Mouse (Mus musculus) midbrain, embryonic 10.5 days (tissue): ENCODE results near the gene Mical1. TPM values are rescaled to one million over a fixed set of nuclear protein-coding genes. Genes with fewer than 3 reads are reported as not detected.
"Not testable (repeated sequence)": the region's sequence is repeated elsewhere in the genome, so short reads cannot be mapped to it uniquely, and the experiment has no call there.

Source experiments
- DNase-seq: peaks from one replicate; pipeline ENCODE4 v3.0.0-alpha.2; 2017; ENCODE audit warnings: low spot score
- H3K27ac ChIP-seq: fragments of 300-500 bp; sonication (generic); replicated peaks from 2 replicates; pipeline ENCODE4 v1.5.1; 2016; ENCODE audit warnings: mild to moderate bottlenecking
- H3K27me3 ChIP-seq: fragments of 300-500 bp; sonication (generic); 2 replicates; pipeline ENCODE4 v1.6.1; 2016; ENCODE audit warnings: low read depth, mild to moderate bottlenecking; ENCODE audit not compliant: poor library complexity, severe bottlenecking
- H3K36me3 ChIP-seq: fragments of 300-500 bp; sonication (generic); 2 replicates; pipeline ENCODE4 v1.6.1; 2016; ENCODE audit warnings: mild to moderate bottlenecking, moderate library complexity
- H3K4me1 ChIP-seq: fragments of 300-500 bp; sonication (generic); 2 replicates; pipeline ENCODE4 v1.6.1; 2016
- H3K4me3 ChIP-seq: fragments of 300-500 bp; sonication (generic); 2 replicates; pipeline ENCODE4 v1.5.1; 2016; ENCODE audit warnings: mild to moderate bottlenecking, moderate library complexity
- H3K9me3 ChIP-seq: fragments of 300-500 bp; sonication (generic); replicated peaks from 2 replicates; pipeline ENCODE4 v1.6.1; 2016; ENCODE audit warnings: mild to moderate bottlenecking
- WGBS: fragments of 180-500 bp; shearing (Covaris S2); methylation state at CpG from one replicate; pipeline ENCODE4 v1.1.7; 2016; 5-methylcytosine and 5-hydroxymethylcytosine counted together
- polyA plus RNA-seq: library from polyadenylated mRNA; unstranded; fragments of >200 nt; fragmentation: Nextera tagmentation; extraction: Ambion mirVana; gene quantifications from 2 replicates; pipeline ENCODE4 v1.2.1, GENCODE M21; 2016

Gene Mical1
- polyA plus RNA-seq, 1 experiment from 2014 or later, result 49.1 TPM

DNA sequence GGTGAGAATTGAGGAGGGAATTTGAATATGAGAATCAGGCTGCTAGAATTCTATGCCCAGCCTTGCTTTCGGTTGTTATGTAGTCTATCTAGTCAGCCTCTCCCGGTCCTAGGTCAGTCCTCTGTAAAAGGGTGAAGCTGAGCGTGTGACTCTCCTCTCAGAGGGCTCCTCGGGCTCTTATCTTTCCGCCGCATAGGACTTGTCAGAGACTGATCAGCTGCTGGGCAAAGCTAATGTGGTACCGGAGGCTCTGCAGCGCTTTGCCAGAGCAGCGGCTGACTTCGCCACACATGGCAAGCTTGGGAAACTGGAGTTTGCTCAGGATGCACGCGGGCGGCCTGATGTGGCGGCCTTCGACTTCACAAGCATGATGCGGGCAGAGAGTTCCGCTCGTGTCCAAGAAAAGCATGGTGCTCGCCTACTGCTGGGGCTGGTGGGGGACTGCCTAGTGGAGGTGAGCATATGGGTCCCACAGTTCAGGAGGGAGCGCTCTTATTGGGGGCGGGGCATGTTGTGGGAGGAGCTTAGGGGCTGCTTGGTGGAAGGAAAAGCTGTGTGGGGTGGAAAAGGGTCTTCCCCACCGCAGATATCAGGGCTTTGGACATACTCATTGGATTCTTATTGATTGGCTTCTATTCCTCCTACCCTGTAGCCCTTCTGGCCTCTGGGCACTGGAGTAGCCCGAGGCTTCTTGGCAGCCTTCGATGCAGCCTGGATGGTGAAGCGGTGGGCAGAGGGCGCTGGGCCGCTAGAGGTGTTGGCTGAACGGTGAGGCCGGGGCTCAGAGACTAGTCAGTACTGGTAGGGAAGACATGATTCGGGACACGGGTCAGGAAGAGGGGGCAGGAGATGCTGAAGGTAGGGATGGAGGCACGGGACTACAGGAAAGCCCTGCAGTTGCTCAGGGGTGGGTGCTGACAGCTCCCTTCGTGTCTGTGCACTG, 5.1 kb downstream of the Mical1 start:
- 74% methylated on average over 33 of the region's 33 CpGs for WGBS
- H3K36me3 ChIP-seq, result peaks cover 82% of the 10 kb centered on the region

DNA sequence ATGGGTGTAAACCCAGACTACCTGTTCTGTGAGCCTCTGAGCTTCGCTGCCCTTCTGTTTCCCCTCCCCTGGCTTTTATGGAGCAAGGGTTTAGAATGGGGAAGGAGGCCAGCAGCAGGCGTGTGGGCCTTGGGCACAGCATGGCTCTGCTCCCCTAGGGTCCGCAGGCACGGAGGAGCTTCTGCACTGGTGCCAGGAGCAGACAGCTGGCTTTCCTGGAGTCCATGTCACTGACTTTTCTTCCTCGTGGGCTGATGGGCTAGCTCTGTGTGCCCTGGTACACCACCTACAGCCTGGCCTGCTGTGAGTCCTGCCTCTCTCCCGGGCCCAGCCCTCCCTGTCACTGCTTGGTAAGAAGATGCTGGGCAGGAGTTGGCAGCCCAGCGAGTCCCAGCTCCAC, 6.3 kb downstream of the Mical1 start:
- no peak for DNase-seq
- Histone ChIP-seq H3K4me3 (no peak overlapping the region), H3K27me3 (no peaks in the 10 kb centered on the region), H3K4me1 (peaks cover 35% of the 10 kb centered on the region), H3K27ac (no peak overlapping the region), H3K36me3 (peaks cover 95% of the 10 kb centered on the region), H3K9me3 (no peaks in the 10 kb centered on the region)
- 86% methylated on average over 7 of the region's 7 CpGs for WGBS

More for the DNA sequence above, 5.1 kb downstream of the Mical1 start:
- H3K27ac ChIP-seq, result no peak overlapping the region
- H3K4me1 ChIP-seq, result peaks cover 35% of the 10 kb centered on the region
- no peak for DNase-seq
- no peaks in the 10 kb centered on the region for H3K9me3 ChIP-seq
- no peak overlapping the region for H3K4me3 ChIP-seq
- no peaks in the 10 kb centered on the region for H3K27me3 ChIP-seq

DNA sequence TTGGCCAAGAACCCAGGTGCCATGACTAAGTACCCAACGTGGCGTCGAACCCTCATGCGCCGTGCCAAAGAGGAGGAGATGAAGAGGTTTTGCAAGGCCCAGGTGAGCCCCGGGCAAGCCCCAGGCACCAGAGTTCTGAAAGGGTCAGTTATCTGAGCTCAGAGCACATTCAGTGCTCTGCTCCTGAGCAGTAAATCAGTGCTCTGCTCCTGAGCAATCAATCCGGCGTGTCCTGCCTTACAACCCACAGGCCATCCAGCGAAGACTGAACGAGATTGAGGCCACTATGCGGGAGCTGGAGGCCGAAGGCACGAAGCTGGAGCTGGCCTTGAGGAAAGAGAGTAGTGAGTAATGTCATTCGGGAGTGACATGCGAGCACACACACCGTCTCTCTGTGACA, 9.7 kb downstream of the Mical1 start:
- Histone ChIP-seq H3K9me3 (no peaks in the 10 kb centered on the region), H3K27me3 (no peaks in the 10 kb centered on the region), H3K36me3 (peaks cover 79% of the 10 kb centered on the region), H3K4me3 (no peak overlapping the region), H3K4me1 (peaks cover 45% of the 10 kb centered on the region), H3K27ac (0 out of 2 replicates have a peak overlapping the region, but pooled peaks have one; percentile 28)
- WGBS, result 96% methylated on average over 16 of the region's 16 CpGs
- no peak for DNase-seq

DNA sequence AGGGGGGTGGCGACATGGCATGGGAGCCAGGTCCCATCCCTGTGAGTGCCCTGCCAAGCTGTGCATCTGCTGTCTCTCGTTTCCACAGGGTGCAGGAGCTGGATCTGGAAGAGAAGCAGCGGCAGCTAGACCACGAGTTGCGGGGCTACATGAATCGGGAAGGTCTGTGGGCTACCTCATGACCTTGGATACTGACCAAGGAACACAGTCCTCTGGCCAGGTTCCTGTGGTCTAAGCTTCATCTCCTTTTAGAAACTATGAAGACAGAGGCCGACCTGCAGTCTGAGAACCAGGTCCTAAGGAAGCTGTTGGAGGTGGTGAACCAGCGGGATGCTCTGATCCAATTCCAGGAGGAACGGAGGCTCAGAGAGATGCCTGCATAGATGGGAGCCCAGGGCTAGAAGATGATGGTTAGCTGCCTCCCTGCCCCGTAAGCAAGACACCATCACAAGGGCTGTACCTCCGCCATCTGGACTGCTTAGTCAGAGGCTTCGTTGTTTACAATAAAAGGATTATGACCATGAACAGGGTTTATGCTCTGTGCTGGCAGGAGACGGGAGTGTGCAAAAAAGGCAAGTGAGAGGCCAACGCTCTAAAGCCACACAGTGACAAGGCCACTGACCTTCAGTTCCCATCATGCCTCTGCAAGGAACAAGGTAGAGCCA, 10.5 kb downstream of the Mical1 start:
- H3K36me3 ChIP-seq, result peaks cover 70% of the 10 kb centered on the region
- 80% methylated on average over 14 of the region's 14 CpGs for WGBS

DNA sequence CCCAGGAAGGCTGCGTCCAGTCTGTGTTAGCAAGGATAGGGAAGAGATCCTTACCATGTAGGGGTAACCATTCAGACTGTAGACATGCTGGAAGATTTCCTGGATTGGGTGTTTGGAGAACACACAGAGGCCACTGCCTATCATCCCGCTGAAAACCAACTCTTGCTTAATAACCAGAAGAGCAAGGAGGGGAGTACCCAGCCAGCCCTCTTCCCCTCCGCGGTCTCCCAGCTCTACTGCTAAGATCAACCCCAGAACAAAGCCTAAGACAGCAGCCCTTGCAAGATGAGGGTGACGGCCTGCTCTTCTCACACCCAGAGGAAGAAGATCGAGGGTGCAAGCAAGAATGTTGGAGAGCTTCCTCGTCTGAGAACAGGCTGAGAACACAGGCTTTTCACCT, 12.8 kb downstream of the Mical1 start:
- H3K27me3 ChIP-seq, result 0 out of 2 replicates have a peak, but pooled peaks cover 8% of the 10 kb centered on the region
- peak overlapping the region; percentile 74 for H3K4me3 ChIP-seq
- H3K27ac ChIP-seq, result peak overlapping the region; percentile 13
- no peaks in the 10 kb centered on the region for H3K9me3 ChIP-seq
- H3K4me1 ChIP-seq, result peaks cover 48% of the 10 kb centered on the region
- DNase-seq, result no peak
- 56% methylated on average over 7 of the region's 7 CpGs for WGBS
- H3K36me3 ChIP-seq, result peaks cover 48% of the 10 kb centered on the region

More for the DNA sequence above, 10.5 kb downstream of the Mical1 start:
- H3K9me3 ChIP-seq, result no peaks in the 10 kb centered on the region
- H3K4me1 ChIP-seq, result peaks cover 48% of the 10 kb centered on the region
- no peak overlapping the region for H3K4me3 ChIP-seq
- H3K27ac ChIP-seq, result peak overlapping the region; percentile 28; the same call in 1 of the 2 replicates
- DNase-seq, result no peak
- H3K27me3 ChIP-seq, result 0 out of 2 replicates have a peak, but pooled peaks cover 7% of the 10 kb centered on the region

DNA sequence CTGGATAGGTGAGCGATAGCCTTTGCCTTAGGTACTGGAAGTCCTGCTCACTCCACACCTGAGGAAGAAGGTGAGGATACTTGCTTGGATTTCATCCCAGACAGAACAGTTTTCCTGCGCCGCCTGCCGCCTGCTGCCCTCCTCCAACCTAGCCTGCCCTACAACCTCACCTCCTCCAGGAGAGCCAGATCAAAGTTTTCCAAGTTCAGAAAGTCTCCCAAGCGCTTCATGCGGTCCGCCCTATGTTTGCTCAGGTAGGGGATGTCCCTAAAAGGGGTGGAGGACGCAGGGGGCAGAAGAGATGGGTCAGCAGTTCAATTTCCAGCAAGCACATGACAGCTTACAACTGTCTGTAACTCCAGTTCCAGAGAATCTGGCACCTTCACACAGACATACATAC, 13.2 kb downstream of the Mical1 start:
- DNase-seq, result peak; percentile 21
- H3K4me1 ChIP-seq, result peaks cover 48% of the 10 kb centered on the region
- H3K9me3 ChIP-seq, result no peaks in the 10 kb centered on the region
- H3K36me3 ChIP-seq, result peaks cover 44% of the 10 kb centered on the region
- WGBS, result 34% methylated on average over 8 of the region's 8 CpGs
- peak overlapping the region; percentile 74 for H3K4me3 ChIP-seq
- H3K27me3 ChIP-seq, result 0 out of 2 replicates have a peak, but pooled peaks cover 8% of the 10 kb centered on the region
- H3K27ac ChIP-seq, result peak overlapping the region; percentile 92

DNA sequence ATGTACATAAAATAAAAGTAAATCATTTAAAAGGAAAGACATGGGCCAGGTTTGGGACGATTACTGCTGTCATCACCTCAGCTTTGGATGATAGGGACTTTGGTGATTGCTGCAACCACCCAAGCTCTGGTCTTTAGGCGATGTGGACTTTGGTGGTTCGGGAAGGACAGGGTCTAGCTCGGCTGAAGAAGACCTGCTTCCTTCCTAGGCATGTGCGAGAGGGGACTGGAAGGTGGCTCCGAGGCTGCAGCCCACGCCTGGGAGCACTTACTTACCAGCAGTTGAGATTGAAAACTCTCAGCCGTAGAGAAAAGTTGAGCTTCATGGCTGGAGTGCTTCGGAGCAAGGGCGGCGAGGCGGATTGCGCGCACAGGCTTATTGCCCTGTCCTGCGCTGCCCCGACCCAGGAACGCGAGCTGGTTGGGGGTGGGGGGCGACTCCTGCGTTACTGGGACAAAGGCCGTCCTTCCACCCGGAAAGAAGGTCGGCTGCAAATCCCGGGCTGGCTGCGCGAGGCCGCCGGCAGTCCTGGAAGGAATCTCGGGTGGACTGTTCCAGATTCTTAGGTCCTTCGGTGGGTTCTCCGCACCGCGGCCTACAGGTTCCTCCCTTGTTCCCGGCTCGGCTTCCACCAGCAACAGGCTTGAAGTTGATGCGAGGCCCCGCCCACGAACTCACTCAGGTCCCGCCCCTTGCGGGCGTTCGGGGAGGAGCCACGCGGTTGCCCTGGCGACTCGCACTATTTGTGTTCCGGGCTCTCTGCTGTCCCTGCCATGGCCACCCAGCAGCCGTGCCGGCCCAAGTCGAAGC, 13.8 kb downstream of the Mical1 start, which contains the start of the genes Smpd2 and Ppil6:
Smpd2 (minus strand) TSS at position 662 of the 810 bp plus-strand sequence.
Ppil6 (plus strand) TSS at position 732 of the 810 bp plus-strand sequence.
- WGBS, result under 1% methylated on average over 50 of the region's 50 CpGs
- peak; percentile 98 for DNase-seq
- peaks cover 48% of the 10 kb centered on the region for H3K4me1 ChIP-seq
- peak within 1 kb of the TSS; percentile 92 for H3K27ac ChIP-seq
- H3K4me3 ChIP-seq, result peak within 1 kb of the TSS; percentile 74
- H3K36me3 ChIP-seq, result peaks cover 37% of the 10 kb centered on the region
- 0 out of 2 replicates have a peak, but pooled peaks cover 8% of the 10 kb centered on the region for H3K27me3 ChIP-seq
- no peaks in the 10 kb centered on the region for H3K9me3 ChIP-seq

DNA sequence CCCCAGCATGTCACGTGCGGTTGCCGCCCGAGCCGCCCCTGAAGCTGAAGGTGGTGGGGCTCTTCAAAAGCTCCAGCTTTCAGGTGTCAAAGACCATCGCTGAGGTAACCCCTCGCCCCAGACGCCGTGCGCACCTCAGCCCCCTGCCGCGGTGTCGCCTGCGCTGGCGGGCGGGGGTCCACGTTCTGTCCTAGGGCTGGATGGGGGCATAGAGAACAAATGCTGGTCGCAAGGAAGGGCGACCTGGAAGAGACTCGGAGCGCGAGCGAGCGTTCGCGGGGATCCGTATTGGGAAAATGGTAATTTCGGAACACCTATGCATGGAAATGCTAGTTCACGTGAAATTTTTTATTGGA, 14.4 kb downstream of the Mical1 start:
- H3K9me3 ChIP-seq, result no peaks in the 10 kb centered on the region
- no peak for DNase-seq
- peak overlapping the region; percentile 74 for H3K4me3 ChIP-seq
- peak overlapping the region; percentile 92 for H3K27ac ChIP-seq
- peaks cover 32% of the 10 kb centered on the region for H3K36me3 ChIP-seq
- H3K4me1 ChIP-seq, result peaks cover 48% of the 10 kb centered on the region
- 0 out of 2 replicates have a peak, but pooled peaks cover 8% of the 10 kb centered on the region for H3K27me3 ChIP-seq
- WGBS, result under 1% methylated on average over 29 of the region's 29 CpGs

DNA sequence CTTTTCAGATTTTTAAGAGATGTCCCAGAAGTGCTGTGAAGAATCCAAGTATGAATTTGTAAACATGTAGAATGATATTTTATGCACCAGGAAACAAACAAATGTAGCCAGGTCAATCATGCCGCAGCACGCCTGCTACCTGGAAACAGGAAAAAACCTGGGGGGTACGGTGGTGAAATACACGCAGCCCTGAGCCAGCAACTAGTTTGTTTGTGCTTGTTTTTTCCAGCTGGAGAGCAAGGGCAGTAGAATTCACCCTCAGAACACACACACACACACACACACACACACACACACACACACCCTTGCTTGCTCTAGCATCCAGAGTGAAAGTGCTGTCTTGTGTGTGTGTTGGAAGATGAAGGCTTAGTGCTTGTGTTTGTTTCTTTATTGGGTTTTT, 15.0 kb downstream of the Mical1 start:
- Histone ChIP-seq H3K36me3 (peaks cover 25% of the 10 kb centered on the region), H3K4me3 (peak overlapping the region; percentile 74; the same call in 1 of the 2 replicates), H3K9me3 (no peaks in the 10 kb centered on the region), H3K27me3 (0 out of 2 replicates have a peak, but pooled peaks cover 8% of the 10 kb centered on the region), H3K4me1 (peaks cover 46% of the 10 kb centered on the region), H3K27ac (no peak overlapping the region)
- no peak for DNase-seq
- WGBS, result 56% methylated on average over 4 of the region's 4 CpGs

DNA sequence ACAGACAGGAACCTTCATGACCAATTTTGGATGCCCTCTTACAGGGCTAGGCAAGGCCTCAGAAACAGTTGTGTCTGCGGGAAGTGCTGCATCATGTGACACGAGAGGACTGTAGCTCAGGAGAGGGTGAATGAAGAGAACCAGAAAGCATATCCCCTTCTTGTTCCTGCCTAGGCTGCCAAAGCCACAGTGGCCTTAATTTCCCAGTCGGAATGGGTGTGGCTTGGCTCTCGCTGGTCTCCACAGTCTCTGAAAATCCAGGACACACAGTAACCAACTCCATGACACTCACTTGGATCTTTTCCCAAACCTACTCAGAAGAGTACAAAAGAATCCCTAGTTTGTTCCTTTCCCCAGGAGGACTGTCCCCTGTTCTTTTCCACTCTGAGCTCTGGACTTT, 24.8 kb downstream of the Mical1 start:
- H3K27me3 ChIP-seq, result no peaks in the 10 kb centered on the region
- H3K4me1 ChIP-seq, result no peaks in the 10 kb centered on the region
- H3K9me3 ChIP-seq, result no peaks in the 10 kb centered on the region
- H3K4me3 ChIP-seq, result no peak overlapping the region
- no peaks in the 10 kb centered on the region for H3K36me3 ChIP-seq
- WGBS, result 82% methylated on average over 4 of the region's 4 CpGs
- H3K27ac ChIP-seq, result no peak overlapping the region
- DNase-seq, result no peak

DNA sequence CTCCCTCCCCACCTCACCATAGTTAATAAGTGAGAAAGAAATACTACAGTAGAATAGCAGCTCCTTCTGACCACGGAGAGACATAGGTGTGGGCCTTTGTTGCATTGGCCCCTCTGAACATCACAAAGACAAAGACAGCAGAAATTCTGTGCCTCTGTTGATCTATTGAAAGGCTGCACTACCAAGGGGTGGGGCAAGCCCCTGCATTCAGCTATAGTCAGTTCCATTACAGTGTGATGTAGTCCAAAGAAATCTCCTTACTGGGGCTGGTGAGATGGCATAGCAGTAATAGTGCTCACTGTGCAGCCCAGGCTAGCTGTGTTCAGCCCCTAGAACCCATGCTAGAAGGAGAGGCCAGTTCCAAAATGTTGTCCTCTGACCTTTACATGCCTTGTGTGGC, 28.9 kb downstream of the Mical1 start:
- WGBS, result 81% methylated on average over 1 of the region's 1 CpGs
- Histone ChIP-seq H3K4me3 (no peak overlapping the region), H3K27ac (no peak overlapping the region), H3K27me3 (no peaks in the 10 kb centered on the region), H3K4me1 (no peaks in the 10 kb centered on the region), H3K9me3 (no peaks in the 10 kb centered on the region), H3K36me3 (no peaks in the 10 kb centered on the region)
- DNase-seq, result no peak

DNA sequence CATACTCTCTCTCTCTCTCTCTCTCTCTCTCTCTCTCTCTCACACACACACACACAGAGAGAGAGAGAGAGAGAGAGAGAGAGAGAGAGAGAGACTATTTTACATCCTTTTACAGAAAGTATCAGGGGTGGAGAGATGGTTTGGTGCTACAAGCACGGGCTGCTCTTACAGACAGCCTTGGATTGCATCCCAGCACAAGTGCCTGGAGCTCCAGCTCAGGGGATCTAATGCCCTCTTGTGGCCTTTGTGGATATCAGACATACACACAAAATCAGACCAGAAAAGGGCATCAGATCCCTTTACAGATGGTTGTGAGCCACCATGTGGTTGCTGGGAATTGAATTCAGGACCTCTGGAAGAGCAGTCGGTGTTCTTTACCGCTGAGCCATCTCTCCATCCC, 29.3 kb downstream of the Mical1 start:
- not testable (repeated sequence) for H3K36me3 ChIP-seq, H3K4me1 ChIP-seq, H3K27me3 ChIP-seq, H3K27ac ChIP-seq, H3K4me3 ChIP-seq, H3K9me3 ChIP-seq
- peak; percentile 62 for DNase-seq
- WGBS, result 3% methylated on average over 3 of the region's 3 CpGs
